Mouse (Mus musculus) lung, postnatal 14 days (tissue): Measurements from ENCODE around the gene Thrap3.
A peak's percentile ranks its signal among the peaks of the same experiment; 100 is the strongest.

Experiments used
- DNase-seq: peaks from one replicate; pipeline ENCODE4 v3.0.0; 2021

Thrap3 gene

GRCm38 (mm10) chr4:126134639-126135038 is 67.9 kb downstream of the Thrap3 start:
- no peak for DNase-seq

GRCm38 (mm10) chr4:126134236-126134635 is 68.3 kb downstream of the Thrap3 start:
- no peak for DNase-seq

GRCm38 (mm10) chr4:126132636-126133264 is 69.8 kb downstream of the Thrap3 start:
- peak; percentile 50 for DNase-seq

GRCm38 (mm10) chr4:126131290-126132121 is 71.1 kb downstream of the Thrap3 start:
- DNase-seq = peak; percentile 61

- DNase-seq = peak; percentile 51
Measured at GRCm38 (mm10) chr4:126130502-126130901, 72.1 kb downstream of the Thrap3 start.

- no peak for DNase-seq
Measured at GRCm38 (mm10) chr4:126123309-126124040, 79.1 kb downstream of the Thrap3 start.

GRCm38 (mm10) chr4:126120506-126120905 is 82.1 kb downstream of the Thrap3 start:
- DNase-seq = no peak

GRCm38 (mm10) chr4:126120052-126120451 is 82.5 kb downstream of the Thrap3 start:
- DNase-seq = no peak

GRCm38 (mm10) chr4:126119051-126119450 is 83.5 kb downstream of the Thrap3 start:
- DNase-seq = no peak

GRCm38 (mm10) chr4:126118651-126119050 is 83.9 kb downstream of the Thrap3 start:
- DNase-seq = no peak

- no peak for DNase-seq
Measured at GRCm38 (mm10) chr4:126117116-126117515, 85.4 kb downstream of the Thrap3 start.

- no peak for DNase-seq
Measured at GRCm38 (mm10) chr4:126115871-126116521, 86.6 kb downstream of the Thrap3 start.

- DNase-seq = no peak
Measured at GRCm38 (mm10) chr4:126115411-126115810, 87.1 kb downstream of the Thrap3 start.
